Mouse (Mus musculus): ENCODE results near the gene Mgat2. TPM values are rescaled to one million over a fixed set of nuclear protein-coding genes. Genes with fewer than 3 reads are reported as not detected.
"Not testable (repeated sequence)": the region's sequence is repeated elsewhere in the genome, so short reads cannot be mapped to it uniquely, and the experiment has no call there.

Mgat2 gene
- total RNA-seq (2015), result 145 TPM in 2 replicates
- 149 and 155 TPM in 2 replicates for total RNA-seq (2017)

GRCm38 (mm10) chr12:69183583-69184308, at the start of gene Mgat2, which contains the start of gene Rpl36al:
Gene Mgat2, plus strand, starts transcription at chr12:69184157.
Gene Rpl36al, minus strand, starts transcription at chr12:69184083.
- ATAC-seq (replicated peaks; ENCODE audit: poor library complexity), result peak; percentile 87

- no peak for ATAC-seq (replicated peaks; ENCODE audit: poor library complexity)
Observed at GRCm38 (mm10) chr12:69139201-69139600, 44.8 kb upstream of the Mgat2 start.

DNA sequence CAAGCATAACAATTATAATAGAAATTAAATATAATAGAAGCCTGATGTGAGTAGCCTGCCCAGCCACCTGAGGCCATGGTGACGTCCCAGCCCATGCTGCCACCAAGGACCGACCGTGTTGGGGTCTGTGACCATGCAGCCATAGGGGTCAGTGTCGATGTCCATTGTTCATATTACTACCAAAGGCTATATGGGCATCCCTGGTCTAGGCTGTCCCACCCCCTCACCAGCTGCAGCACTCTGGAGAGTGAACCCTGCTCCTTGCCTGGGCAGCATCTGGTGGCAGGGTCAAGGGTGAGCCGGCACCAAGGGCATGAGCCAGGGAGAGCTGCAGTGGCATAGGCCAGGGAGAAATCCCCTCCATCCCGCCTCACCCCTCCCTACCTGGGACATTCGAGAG, 44.1 kb upstream of the Mgat2 start:
- ATAC-seq (replicated peaks; ENCODE audit: poor library complexity), result no peak

DNA sequence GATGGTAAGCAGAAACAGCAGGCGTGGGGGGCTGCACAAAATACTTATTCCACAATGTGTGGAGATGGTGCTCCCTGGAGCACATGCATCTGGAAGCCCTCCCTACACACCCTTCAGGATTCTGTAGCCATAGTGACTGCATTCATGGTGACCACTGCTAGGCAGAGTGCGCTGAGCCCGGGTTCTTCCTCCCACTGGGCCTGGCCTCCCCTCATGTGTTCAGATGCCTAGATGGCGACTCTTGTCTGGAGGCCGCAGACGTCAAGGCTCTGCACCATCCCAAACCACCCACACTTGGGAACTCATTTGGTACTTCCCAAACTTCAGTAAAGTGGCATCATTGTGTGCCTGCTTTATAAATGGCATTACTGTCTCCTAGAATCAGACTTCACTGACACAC, 40.5 kb upstream of the Mgat2 start:
- ATAC-seq (replicated peaks; ENCODE audit: poor library complexity), result no peak

DNA sequence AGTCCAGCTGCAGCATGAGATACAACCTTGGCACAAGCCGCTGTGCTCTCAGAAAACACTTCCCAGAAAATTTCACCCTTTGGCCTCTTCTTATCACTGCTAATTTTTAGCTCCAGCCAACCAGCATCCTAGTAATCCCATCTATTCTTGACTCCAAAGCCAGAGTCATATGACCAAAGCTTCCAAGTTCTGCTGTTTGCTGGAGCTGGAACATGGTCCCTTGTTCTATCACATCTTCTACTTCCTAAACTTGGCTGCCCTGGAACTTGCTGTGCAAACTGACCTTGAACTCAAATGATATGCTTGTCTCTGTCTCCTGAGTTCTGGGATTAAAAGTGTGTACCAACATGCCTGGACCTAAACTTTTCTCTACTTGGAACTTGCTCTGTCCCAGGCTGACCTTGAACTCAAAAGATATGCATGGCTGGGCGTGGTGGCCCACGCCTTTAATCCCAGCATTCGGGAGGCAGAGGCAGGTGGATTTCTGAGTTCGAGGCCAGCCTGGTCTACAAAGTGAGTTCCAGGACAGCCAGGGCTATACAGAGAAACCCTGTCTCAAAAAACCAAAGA, 36.7 kb upstream of the Mgat2 start:
- no peak for ATAC-seq (replicated peaks; ENCODE audit: poor library complexity)

DNA sequence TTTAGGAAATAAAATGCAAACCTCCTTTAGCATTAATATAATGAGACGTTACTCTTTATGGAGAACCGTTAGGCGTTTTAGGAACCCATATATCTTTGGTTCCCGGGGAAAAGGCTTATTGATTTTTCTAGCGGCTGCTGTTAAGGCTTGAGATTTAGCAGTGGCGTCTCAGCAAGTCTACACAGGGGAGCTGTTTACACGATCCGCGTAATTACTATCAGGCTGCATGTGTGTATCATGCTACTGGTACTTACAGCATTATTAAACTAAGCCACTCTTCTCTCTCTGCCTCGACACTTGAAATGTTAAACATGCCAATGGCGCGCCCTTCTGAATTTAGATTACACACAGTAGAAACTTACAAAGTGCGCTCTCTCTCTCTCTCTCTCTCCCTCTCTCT, 33.9 kb upstream of the Mgat2 start:
- no peak for ATAC-seq (replicated peaks; ENCODE audit: poor library complexity)

DNA sequence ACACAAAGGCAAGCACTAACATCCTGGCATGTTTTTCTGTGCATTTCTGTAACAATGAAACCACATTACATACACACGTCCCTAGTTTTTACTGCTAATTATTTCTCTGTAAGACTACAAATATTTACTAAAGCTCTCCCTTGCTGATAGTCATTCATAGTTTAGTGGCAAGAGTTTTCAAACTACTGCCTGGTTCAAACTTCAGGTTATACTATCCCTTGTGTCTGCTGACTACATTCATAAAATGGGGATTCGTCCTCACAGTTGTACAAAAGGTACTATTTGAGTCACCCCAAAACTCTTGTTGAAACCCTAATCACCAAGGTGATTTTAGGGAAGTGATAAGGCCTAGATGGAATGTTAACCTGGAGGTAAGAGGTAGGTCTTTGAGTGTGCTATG, 28.0 kb upstream of the Mgat2 start:
- no peak for ATAC-seq (replicated peaks; ENCODE audit: poor library complexity)

- no peak for ATAC-seq (replicated peaks; ENCODE audit: poor library complexity)
Observed at GRCm38 (mm10) chr12:69156436-69156835, 27.5 kb upstream of the Mgat2 start.

DNA sequence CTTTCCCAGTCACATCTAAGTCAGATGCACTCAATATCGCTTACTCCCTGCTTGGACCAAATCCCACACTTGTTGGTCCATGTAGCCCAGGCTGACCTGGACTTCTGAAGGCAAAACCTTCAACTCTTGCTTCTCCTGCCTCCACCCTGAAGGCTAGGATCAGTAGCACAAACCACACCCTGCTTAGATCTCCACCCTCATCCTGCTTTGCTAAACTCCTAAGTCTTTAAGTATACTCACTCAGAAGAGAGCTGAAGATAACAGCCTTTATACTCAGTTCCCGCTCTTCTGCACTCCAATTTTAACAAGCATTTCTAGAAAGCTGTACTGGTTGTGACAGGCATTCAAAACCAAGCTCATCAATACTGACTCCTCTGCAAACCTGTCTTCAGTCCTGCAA, 26.9 kb upstream of the Mgat2 start:
- no peak for ATAC-seq (replicated peaks; ENCODE audit: poor library complexity)

- peak; percentile 3; the same call in 1 of the 2 replicates for ATAC-seq (replicated peaks; ENCODE audit: poor library complexity)
Observed at GRCm38 (mm10) chr12:69158366-69158764, 25.6 kb upstream of the Mgat2 start.

- ATAC-seq (replicated peaks; ENCODE audit: poor library complexity), result peak; percentile 88
Observed at GRCm38 (mm10) chr12:69158765-69159577, 25.0 kb upstream of the Mgat2 start, which contains the start of gene Rps29. Gene Rps29, minus strand, starts transcription at chr12:69159186.

DNA sequence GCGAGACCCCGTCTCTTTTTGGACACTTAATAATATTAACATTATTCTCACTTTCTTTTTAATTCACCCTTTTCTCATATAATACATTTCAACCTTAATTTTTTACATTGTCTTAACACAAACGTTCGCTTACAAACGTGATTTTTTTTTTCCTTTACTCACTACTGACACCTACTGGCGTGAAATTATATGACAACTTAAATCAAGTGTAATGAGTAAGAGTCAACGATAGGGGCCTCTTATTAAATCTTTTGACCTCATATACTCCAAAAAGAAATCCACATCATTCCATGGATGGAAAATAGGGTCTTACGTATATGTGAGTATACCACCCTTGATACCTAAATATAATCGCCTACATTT, 24.4 kb upstream of the Mgat2 start:
- peak; percentile 61 for ATAC-seq (replicated peaks; ENCODE audit: poor library complexity)

GRCm38 (mm10) chr12:69160677-69161076, 23.3 kb upstream of the Mgat2 start:
- ATAC-seq (replicated peaks; ENCODE audit: poor library complexity), result not testable (repeated sequence)

- not testable (repeated sequence) for ATAC-seq (replicated peaks; ENCODE audit: poor library complexity)
Observed at GRCm38 (mm10) chr12:69163586-69163985, 20.4 kb upstream of the Mgat2 start.

DNA sequence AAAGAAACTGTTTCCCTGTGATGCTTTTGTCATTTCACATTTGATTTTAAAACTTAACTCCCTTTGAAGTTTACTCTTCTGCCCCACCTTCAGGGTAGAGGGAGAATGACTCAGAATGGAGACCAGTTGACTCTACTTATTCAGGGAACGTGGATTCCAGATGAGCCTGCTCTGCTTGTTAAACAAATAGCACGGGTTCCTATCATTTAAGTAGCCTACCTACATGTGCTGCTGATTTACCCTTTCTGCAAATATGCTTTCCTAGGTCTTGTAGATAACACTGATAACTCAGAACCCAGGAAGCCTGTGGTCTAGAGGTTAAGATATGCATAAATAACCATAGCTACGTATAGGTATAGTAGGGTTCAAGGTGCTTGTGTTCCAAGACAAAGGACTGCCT, 19.1 kb upstream of the Mgat2 start:
- ATAC-seq (replicated peaks; ENCODE audit: poor library complexity), result peak; percentile 17

GRCm38 (mm10) chr12:69166861-69167581, 16.9 kb upstream of the Mgat2 start:
- ATAC-seq (replicated peaks; ENCODE audit: poor library complexity), result not testable (repeated sequence)

DNA sequence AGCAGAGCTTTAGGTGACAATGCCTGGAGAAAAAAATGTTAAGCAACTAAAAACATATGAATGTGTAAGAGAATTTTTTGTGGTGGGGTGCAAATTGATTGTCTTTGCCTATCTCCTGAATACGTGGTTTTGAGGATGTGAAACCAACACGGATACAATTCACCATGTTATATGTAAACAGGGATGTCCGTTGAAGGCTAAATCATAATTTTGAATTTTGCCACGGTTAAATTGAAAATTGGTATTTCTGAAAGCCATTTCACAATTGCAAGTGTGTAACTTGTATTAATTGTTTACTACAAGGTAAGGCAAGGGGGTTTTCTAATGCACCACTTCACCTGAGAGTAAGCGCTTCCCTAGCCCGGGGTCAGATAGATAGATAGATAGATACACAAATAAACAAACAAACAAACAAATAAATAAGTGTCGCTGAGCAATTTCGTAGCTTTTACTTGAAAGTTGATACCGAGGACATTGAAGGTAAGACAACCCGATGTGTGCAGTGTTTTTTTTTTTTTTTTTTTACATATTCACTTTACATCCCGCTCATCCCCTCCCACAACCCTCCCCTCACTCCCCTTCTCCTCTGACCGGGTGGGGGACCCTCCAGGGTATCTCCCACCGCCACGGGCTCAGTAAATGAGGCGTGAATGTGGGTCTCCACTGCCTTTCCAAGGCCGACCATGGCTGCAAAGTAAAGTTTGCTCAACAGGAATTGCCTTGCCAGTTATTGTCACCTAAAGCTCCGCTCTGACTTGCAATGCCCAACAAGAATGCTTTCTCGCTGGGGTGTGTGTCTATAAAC, 16.1 kb upstream of the Mgat2 start:
- ATAC-seq (replicated peaks; ENCODE audit: poor library complexity), result no peak

GRCm38 (mm10) chr12:69168461-69169106, 15.4 kb upstream of the Mgat2 start, which contains the start of gene Lrr1:
Gene Lrr1, plus strand, starts transcription at chr12:69168814.
- peak; percentile 90 for ATAC-seq (replicated peaks; ENCODE audit: poor library complexity)

GRCm38 (mm10) chr12:69171307-69171706, 12.7 kb upstream of the Mgat2 start:
- peak; percentile 30 for ATAC-seq (replicated peaks; ENCODE audit: poor library complexity)

DNA sequence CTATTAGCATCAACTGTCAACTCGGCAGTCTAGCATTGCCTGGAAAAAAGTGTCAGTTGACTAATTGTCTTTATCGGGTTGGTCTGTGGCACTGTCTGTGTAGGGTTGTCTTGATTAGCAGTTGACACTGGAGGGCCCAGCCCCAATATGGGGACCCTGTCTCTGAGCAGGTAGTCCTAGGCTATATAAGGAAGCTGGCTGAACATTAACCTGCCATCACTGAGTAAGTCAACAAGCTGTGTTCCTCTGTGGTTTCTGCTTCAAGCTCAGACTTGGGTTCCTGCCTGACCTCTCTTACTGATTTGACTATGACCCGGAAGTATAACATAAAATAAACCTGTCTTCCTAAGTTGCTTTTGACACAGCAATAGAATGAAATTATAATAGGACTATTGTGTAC, 8.0 kb upstream of the Mgat2 start:
- ATAC-seq (replicated peaks; ENCODE audit: poor library complexity), result no peak
